ENCODE assay signal across 12 mouse cellular contexts in genomic region chr6:31058961-31059360, GRCm38 (mm10).
"Had no signal": no experiment of that assay in that cellular context is flagged by ENCODE, and none has a peak within 500 bp of the region (broad histone marks: within the 10 kb centered on the region; RNA-seq: fewer than 3 reads in every experiment).

No protein-coding gene starts in this region.

- DNase-seq: kidney, postnatal 10 days; kidney, postnatal 36 days; layer of hippocampus, postnatal 36 days; liver, embryonic 13.5 days; lung, adult 2 months; lung, postnatal 36 days; right cerebral cortex, adult 18-20 months; right cerebral cortex, postnatal 14 days; right cerebral cortex, postnatal 4 days; thymus, adult 2 months; thymus, postnatal 14 days; thymus, postnatal 4 days had no signal
